Mouse (Mus musculus): ENCODE measurements around the gene Lrrc71. TPM values are rescaled to one million over a fixed set of nuclear protein-coding genes. Genes with fewer than 3 reads are reported as not detected.

The Lrrc71 gene
- not detected for polyA plus RNA-seq (2014; fragmentation: Illumina TruSeq; extraction: RNeasy Lipid Tissue Mini Kit (QIAGEN cat#74804); ENCODE audit: low read depth, low replicate concordance)

GRCm38 (mm10) chr3:87748431-87748830, at the start of gene Lrrc71:
Gene Lrrc71 (minus strand): TSS chr3:87748625.

GRCm38 (mm10) chr3:87796736-87797334, 48.4 kb upstream of the Lrrc71 start, which contains the start of gene Insrr:
Gene Insrr (plus strand): TSS chr3:87796951.

GRCm38 (mm10) chr3:87794922-87795325, 46.5 kb upstream of the Lrrc71 start, which contains the start of gene Ntrk1:
Gene Ntrk1 (minus strand): TSS chr3:87795162.

Other genes with a start within 250 kb of the Lrrc71 start
- 39.5 TPM for gene Etv3, start 223.2 kb downstream of the Lrrc71 start, polyA plus RNA-seq (2014; fragmentation: Illumina TruSeq; extraction: RNeasy Lipid Tissue Mini Kit (QIAGEN cat#74804); ENCODE audit: low read depth, low replicate concordance)
- 31.8 TPM for gene Arhgef11, start 131.1 kb downstream of the Lrrc71 start, polyA plus RNA-seq (2014; fragmentation: Illumina TruSeq; extraction: RNeasy Lipid Tissue Mini Kit (QIAGEN cat#74804); ENCODE audit: low read depth, low replicate concordance)
- gene Ntrk1, start 46.5 kb upstream of the Lrrc71 start, polyA plus RNA-seq (2014; fragmentation: Illumina TruSeq; extraction: RNeasy Lipid Tissue Mini Kit (QIAGEN cat#74804); ENCODE audit: low read depth, low replicate concordance), result not detected
- gene Insrr, start 48.3 kb upstream of the Lrrc71 start, polyA plus RNA-seq (2014; fragmentation: Illumina TruSeq; extraction: RNeasy Lipid Tissue Mini Kit (QIAGEN cat#74804); ENCODE audit: low read depth, low replicate concordance), result 0.28 TPM
- 0.50 TPM for gene Pear1, start 75.7 kb upstream of the Lrrc71 start, polyA plus RNA-seq (2014; fragmentation: Illumina TruSeq; extraction: RNeasy Lipid Tissue Mini Kit (QIAGEN cat#74804); ENCODE audit: low read depth, low replicate concordance)
- gene Sh2d2a, start 98.1 kb upstream of the Lrrc71 start, polyA plus RNA-seq (2014; fragmentation: Illumina TruSeq; extraction: RNeasy Lipid Tissue Mini Kit (QIAGEN cat#74804); ENCODE audit: low read depth, low replicate concordance), result 0.22 TPM
- 3.7 TPM for gene Prcc, start 137.0 kb upstream of the Lrrc71 start, polyA plus RNA-seq (2014; fragmentation: Illumina TruSeq; extraction: RNeasy Lipid Tissue Mini Kit (QIAGEN cat#74804); ENCODE audit: low read depth, low replicate concordance)
- 113 TPM for gene Hdgf, start 157.7 kb upstream of the Lrrc71 start, polyA plus RNA-seq (2014; fragmentation: Illumina TruSeq; extraction: RNeasy Lipid Tissue Mini Kit (QIAGEN cat#74804); ENCODE audit: low read depth, low replicate concordance)
- gene Mrpl24, start 170.9 kb upstream of the Lrrc71 start, polyA plus RNA-seq (2014; fragmentation: Illumina TruSeq; extraction: RNeasy Lipid Tissue Mini Kit (QIAGEN cat#74804); ENCODE audit: low read depth, low replicate concordance), result 171 TPM
- gene Isg20l2, start 181.7 kb upstream of the Lrrc71 start, polyA plus RNA-seq (2014; fragmentation: Illumina TruSeq; extraction: RNeasy Lipid Tissue Mini Kit (QIAGEN cat#74804); ENCODE audit: low read depth, low replicate concordance), result 31.3 TPM
- 12.1 TPM for gene Rrnad1, start 182.1 kb upstream of the Lrrc71 start, polyA plus RNA-seq (2014; fragmentation: Illumina TruSeq; extraction: RNeasy Lipid Tissue Mini Kit (QIAGEN cat#74804); ENCODE audit: low read depth, low replicate concordance)
- not detected for gene Crabp2, start 200.0 kb upstream of the Lrrc71 start, polyA plus RNA-seq (2014; fragmentation: Illumina TruSeq; extraction: RNeasy Lipid Tissue Mini Kit (QIAGEN cat#74804); ENCODE audit: low read depth, low replicate concordance)
- gene Nes, start 222.5 kb upstream of the Lrrc71 start, polyA plus RNA-seq (2014; fragmentation: Illumina TruSeq; extraction: RNeasy Lipid Tissue Mini Kit (QIAGEN cat#74804); ENCODE audit: low read depth, low replicate concordance), result 2.8 TPM

Measured in sigmoid colon, adult 10 weeks (tissue).